Mouse (Mus musculus) urinary bladder, postnatal 4 days (tissue): ENCODE data around the gene Ccser1.

Experiments used
- DNase-seq, 2 experiments: peaks; one replicate each; pipeline ENCODE4 v3.0.0; 2021 to 2022; ENCODE audit warnings: low spot score in 2 of 2

Ccser1 gene

DNA sequence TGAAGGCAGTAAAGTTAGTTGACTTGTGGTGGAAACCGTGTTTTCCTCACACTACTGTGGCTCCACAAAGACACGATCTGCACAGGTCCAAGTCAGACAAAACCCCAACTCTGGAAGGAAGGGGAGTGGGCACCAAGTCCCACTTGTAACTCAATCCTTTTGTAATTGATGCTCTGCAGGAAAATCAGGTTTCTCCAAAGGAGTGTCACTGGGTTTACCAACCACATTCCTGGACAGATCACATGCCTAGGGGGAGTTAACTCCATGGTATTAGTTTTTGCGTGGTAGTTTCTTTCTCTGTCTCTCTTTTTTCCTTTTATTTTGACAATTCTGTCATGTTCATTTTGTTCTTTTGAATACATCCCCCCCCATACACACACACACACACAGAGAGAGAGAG, 252.0 kb downstream of the Ccser1 start:
- DNase-seq, result no peak

DNA sequence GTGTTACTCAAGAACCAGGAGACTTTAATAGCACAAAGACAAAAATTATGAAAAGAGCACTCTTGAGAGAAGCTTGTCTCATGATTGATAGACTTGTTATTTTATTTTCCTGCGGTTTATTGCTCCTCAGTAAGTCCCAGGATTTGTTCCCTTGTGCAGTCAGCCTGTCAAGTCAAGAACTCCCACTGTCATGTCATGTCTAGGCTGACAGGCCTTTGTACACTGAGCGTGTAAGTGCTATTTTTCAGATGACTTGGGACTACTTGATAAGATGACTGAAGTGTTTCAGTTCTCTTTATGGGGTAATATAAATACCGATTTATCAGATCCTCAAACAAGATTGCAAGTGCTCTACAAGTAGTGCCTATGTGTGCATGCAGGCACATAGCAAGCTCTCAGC, 252.6 kb downstream of the Ccser1 start:
- DNase-seq, result no peak

DNA sequence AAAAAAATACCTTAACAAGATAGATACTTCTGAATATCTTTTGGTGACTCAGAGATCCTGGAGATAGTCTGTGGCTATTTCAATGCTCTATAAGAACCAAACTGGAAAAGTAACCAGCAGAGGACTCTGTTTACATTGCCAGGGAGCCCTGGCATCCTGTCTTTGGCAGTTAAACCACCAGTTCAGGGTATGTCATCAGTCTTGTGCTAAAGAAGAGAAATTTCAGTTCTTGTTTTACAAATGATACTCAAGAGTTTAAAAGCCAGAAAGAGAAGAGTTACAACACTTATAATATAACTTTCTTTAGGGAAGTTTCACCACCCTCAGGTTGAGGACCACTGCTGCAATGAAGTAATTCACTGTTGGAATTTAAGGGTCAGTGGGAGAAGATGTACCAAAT, 258.0 kb downstream of the Ccser1 start:
- DNase-seq, result no peak

DNA sequence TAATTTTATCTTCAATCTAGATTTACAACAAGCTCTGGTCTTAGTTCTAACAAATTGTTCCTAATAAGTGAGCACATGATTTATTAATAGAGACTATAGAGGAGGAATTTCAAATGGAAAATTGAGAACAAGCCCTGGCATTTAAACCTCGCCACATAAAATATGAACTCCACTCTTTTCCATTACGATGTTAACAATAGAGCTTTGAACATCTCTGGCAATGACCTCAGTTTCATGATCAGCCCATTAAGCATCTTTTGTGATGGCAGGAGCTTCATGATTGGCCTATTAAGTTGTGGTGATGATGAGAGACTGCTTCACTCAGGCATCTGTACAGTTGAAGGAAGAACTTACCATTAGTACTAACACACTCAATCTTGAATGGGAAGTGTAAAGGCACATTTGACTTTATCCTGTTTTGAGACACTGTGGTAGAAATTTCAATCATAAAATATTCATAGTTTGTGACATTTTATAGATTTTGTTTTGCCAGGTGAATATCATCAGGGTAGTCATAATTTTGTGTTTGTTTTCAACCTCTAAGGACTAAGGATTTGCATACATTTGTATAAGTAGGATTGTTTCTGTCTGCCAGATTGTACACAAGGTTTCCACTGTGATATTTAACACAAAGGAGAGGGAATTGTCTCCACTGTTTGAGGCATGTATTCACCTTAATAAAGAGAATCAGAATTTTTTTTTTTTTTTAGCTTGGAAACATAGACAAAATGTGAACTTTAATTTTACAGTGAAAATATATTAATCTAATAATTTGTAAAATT, 291.4 kb downstream of the Ccser1 start:
- no peak for DNase-seq

DNA sequence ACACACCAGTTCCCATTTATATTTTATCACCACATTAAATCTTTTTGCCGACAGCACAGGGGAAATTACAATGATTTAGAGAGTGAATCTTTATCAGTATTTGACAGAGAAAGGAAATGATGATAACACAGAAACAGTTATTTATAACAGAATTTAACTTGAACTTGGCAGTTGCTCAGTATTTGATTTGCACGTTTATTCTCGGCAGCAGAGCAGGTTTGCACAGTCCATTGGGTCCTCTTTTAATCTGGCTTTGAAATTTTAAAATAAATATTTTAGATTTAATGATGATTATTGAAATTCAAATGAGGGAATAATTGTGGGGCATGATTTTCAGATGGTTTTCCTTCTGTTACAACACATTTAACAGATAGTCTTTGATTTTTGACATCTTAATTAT, 305.2 kb downstream of the Ccser1 start:
- DNase-seq, result no peak

DNA sequence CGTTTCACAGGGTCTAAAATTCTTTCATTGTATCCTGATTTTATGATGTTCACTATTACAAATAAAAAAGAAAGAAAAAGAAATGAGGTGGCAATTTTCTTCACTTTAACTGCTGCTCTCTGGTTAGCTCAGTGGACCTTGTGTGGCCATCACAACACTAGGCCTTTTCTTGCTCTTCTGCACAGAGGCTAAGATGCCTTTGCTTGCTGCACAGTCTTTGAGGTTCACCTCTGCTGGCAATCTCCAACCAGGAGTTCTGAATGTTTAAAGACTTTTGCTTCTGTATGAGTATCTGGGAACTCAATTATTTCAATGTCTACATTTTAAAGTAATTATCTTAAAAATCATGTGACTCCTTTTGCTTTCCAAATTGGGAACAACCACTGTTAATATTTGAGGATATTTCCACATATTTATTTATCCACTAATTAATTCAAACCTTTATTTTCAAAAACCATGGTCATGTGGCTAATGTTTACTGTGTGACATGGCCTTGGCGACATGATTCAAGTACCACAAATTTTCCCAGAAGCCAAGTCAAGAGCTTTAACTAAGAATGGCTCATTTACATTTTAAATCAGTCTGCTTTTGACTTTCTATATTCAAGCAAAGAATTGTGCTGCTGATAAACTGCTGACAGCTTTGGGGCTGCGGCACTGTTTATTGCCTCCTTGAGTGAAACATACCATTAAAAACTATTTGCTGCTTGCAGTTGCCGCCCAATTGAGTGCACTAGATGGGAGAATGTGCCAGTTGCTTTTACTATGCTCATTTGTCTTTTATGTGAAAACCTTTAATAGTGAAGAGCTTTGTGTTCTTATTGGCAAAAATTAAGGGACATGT, 312.1 kb downstream of the Ccser1 start:
- no peak for DNase-seq

DNA sequence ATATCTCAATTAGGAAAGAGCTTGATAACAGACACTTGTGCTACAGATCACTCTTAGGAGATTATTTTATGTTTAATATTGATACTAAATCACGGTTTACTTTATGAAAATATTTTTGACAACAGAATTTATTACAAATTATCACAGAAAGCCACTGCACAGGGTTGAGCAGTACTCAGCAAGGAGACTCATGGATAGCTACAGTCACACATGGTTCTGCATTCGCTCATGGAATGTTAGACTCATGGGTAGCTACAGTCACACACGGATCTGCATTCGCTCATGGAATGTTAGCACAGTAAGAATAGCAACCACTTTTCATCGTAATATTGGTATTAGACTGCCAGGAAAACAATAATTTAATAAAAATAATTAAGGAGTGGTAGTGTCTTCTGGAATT, 313.3 kb downstream of the Ccser1 start:
- DNase-seq, result no peak

DNA sequence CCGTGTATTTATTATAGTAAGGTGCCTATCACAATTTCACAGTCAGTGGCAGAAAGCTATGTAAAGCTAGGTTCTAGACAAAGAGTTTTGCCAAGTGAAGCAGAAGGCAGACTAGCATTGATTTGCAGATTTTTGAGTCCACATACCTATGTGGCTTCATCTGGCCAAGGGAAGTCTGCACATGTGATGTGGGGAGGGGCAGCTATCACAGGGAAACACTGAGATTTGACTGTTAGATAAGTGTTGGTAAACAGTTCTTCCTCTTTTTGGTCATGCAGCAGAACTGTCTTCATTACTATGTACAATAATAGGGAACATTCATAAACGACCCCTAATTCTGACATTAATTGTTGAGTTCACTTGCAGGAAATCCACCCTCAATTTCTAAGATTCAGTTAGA, 335.2 kb downstream of the Ccser1 start:
- no peak for DNase-seq

DNA sequence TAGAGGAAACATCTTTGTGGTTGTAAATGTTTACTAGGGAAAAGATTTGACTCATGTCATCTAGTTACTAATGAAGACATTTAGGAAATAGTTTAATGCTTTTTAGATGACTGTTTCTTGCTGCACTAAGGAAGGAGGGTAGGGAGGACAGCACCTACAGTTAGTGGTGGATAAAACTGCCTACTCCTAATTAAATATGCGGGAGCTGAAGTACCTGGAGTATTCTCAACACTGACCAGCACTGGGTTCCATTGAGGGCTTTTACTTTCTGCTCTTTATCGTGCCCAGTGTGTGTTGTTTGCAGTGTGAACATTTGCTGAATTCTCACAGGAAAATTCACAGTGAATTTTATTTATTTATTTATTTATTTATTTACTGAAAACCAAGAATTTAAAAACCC, 341.5 kb downstream of the Ccser1 start:
- no peak for DNase-seq

DNA sequence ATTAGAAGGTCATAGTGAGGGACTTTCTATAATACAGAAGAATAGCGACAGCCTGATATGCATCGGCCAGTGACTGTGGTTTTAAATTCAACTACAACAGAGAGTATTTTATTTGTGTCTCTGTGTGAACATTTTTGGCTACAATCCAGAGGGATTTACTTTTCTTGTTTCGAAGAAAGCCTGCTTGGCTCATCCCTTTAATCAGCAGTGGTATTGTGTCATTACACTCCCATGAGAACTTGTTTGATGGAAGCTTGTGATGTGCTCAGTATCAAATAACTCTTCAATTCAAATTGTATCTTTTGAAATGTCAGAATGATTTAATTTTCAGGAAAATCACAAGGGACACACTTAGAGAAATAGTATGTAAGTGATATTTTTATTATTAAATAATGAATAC, 342.0 kb downstream of the Ccser1 start:
- no peak for DNase-seq

DNA sequence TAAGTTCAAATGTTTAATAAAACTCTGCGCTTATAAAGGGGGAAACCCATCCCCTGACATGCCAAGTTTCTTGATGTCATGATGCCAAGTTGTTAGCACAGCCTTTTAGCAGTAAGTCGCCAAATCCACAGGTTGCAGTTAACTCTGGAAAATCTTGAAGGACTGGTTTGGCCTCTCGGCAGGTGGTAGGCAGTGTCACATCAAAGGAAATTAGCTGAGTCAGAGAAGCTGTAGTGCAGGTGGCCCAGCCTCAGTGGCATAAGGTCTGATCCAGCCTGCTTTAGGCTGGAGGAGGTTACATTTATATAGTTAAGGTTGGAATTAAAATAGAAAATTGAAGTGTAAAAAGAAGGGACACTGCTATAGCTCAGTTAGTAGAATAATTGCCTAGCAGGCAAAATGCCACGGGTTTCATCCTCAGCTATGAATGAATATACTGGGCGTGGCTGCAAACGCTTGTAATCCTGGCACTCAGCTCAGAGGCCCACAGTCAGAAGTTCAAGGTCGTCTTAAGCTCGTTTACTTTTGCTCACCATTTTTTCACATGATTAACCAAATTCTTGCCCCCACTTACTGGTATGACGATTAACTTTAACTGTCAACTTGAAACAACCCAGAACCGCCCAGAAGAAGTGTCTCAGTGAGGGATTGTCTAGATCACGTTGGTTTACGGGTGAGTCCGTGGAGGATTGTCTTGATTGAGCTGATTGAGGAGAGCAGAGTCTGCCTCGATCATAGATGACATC, 343.8 kb downstream of the Ccser1 start:
- no peak for DNase-seq

DNA sequence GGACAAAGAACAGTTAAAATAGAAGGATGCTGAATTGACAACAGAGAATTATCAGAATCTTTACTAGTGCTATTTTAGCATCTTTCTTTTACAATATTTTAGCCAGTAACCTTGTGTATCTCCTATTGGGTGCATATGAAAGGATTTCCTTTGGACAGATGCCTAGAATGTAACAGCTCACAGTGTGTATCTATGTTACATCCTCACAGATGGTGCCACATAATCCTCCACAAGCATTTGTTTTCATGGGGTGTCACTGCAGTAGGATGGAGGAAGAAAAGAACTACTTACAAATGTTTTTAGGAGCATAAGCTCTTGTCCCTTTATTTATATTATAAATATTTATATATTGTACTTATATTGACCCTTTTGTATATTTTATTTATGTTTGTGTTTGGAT, 360.6 kb downstream of the Ccser1 start:
- DNase-seq, result no peak

DNA sequence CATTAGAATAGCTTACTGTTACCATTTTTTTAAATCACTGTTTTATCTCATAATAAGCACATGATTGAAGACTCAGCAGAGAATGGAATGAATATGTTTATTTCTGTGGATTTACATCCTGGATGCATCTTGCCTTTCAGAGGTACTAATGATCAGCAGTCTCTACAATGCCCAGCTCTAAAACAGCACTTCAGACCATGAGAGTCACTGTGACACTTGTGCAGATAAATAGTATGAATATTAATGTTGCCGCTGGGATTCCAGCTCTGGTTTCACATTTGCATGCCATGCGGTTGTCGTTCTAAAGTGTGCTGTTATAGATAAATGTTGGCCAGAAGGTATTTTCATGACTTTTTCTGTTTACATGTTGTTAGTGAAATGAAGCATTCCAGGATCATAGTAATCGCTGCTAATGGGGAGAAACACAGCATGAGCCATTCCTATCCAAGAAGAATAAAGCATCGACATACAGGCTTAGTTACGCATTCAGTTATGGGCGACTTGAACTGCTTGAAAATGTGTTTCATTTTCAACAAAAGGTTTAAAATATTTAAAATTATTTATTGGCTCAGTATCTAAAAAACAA, 363.4 kb downstream of the Ccser1 start:
- no peak for DNase-seq

DNA sequence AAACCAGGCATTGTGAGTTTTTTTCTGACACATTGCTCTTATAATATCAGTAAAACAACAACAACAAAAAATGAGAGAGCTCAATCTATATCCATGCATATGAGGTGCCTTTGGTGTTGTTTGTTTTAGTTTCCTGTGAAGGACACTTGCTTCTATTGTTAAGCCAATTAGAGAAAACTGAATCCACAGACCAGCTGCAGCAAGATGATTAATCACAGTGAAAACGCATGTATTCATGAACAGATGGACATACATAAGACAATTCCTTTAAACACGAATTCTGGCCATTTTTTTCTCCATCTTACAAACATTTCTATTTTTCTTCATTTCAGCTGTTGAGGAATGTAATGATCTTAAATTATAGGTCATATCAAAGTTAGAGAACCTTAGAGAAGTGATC, 387.4 kb downstream of the Ccser1 start:
- no peak for DNase-seq

DNA sequence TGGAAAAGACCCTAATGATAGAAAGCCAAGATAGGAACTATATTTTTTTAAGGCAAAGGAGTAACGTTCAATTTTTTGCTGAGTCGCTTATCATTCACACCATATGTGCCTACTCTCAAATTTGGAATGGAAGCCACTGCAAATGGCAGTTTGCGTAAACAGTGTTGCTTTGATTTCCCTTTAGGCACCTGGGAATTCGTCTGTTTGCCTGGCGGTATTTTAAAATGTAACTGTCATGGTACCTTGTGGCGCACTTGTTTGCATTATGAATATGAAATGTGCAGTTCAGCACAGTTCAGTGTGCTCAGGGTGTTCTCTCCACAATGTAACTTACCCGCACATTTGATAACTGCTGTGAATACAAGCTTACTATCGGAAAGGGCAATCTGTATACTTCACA, 387.8 kb downstream of the Ccser1 start:
- DNase-seq, result no peak

DNA sequence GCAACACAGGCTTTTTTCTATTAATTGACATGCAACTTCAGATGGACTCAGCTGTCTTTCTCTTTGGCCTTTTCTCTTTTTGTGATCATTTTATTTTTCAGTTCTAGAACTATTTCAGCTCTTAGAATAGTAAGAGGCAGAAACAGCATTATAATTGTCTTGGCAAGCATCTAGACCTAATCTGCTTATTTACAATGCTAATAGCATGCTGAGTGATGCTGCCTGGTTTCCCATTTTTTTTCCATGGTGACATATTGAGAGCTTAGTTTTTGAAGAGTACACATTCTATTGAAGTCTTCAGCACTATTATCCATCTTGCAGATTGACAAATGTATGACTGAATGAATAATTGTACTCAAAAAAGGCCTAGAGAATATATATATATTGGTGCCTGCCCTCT, 401.6 kb downstream of the Ccser1 start:
- DNase-seq, result no peak

DNA sequence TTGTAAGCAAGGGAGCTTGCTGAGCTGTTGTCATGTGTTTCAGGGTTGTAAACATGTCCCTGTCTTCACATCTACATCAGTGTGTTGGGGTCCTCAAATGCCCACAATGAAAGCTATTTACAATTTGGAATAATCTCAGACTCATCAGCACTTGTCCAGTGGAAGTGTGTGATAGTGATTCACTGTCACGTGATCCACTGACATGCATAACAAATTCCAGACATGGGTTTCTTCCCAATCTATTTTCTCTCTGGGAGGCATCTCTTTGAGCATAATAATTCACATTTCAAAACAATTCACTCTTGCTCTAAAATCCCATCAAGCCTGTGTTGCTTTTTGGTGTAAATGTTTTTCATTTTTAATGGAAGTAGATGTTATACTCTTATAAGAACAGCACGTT, 408.9 kb downstream of the Ccser1 start:
- no peak for DNase-seq

DNA sequence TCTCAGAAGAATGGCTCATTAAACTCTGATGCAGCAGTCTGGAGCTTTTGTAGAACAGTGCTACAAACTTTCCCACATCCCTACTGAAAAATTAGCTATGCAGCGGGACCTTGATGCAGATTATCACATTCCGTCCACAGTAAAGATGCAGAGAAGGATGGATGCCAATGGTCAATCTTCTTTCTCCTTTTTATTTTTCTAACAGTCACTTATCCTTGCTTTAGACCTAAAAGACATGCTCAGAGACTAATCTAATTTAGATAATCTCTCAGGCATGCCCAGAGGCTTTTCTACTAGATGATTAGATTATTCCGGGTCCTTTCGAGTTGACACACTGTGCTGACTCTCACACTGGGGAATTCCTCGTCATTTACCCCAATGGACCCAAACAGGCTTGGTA, 421.8 kb downstream of the Ccser1 start:
- no peak for DNase-seq

DNA sequence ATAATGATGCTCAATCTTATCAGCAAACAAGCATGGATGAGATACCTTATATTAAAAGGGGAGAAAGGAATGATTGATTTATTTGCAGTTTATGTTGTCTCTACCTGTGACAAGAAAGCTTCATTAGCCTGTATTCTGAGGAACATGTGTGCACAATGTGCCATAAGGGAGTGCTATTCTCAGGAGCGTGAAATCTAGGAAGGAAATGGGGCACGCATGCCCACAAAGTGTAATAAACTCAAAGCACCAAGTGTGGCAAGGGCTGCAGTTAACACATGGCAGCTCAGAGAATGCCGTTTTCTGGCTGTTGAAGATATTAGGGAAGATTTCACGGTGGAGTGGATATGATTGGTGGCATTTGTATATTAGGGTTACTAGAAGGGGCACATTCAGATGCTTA, 434.8 kb downstream of the Ccser1 start:
- no peak for DNase-seq

DNA sequence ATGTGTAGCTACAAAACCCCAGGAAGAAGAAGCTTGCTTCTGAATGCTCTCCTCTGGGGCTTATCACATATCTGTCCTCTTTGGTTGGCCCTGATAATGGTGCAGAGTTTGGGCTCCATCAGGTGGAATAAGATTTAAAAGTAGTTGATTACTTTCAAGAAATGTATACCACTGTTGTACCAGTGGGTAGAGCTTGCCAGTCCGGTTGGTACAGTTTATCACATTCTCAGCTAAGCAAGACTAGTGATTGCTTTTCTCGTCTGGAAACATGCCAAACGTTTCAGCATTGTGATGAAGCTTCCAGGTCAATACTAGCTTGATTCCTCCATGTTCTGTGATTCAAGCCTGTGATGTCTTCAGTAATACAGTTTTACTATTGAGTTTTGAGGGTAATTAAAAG, 441.6 kb downstream of the Ccser1 start:
- no peak for DNase-seq

DNA sequence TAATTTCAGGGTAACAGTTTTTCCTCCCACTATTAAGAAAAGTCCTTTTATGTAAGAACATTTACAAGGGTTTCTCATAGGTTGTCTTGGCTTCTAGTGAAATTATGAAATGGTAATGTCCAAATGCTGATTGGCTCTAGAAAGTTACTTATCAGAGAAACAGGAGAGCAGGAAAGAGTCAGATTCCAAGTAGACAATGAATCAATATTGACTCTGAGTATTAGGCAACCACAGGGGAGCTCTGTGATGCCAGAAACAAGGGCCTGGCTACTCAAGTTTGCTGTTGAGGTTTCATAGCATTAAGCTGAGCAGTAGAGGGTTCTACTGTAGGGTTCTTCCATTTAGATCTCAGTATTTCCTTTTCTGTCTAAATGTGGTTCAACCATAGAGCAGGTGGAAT, 481.3 kb downstream of the Ccser1 start:
- DNase-seq, result no peak

DNA sequence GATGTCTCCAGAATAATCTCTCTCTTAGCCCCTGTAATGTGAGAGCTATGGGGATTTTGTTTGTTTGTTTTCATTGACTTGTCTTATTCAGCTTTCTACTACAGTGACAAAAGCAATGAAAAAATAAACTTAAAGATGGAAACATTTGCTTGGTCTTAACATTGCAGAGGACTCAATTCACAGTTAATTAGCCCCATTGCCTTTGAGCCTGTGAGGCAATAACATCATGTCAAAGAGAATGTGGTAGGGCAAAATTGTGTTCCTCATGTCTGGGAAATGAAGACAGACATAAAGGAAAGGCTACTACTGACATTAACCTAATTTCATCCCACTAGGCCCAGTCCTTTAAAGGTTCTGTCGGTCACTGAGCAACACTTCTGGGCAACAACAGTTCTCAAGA, 484.4 kb downstream of the Ccser1 start:
- DNase-seq, result no peak
